Mouse (Mus musculus) spleen, postnatal 14 days (tissue): ENCODE results near the gene Sh2b3.

Experiments used
- DNase-seq, 2 experiments: peaks; one replicate each; pipeline ENCODE4 v3.0.0; 2021 to 2022; ENCODE audit warnings: low spot score in 2 of 2

The Sh2b3 gene

DNA sequence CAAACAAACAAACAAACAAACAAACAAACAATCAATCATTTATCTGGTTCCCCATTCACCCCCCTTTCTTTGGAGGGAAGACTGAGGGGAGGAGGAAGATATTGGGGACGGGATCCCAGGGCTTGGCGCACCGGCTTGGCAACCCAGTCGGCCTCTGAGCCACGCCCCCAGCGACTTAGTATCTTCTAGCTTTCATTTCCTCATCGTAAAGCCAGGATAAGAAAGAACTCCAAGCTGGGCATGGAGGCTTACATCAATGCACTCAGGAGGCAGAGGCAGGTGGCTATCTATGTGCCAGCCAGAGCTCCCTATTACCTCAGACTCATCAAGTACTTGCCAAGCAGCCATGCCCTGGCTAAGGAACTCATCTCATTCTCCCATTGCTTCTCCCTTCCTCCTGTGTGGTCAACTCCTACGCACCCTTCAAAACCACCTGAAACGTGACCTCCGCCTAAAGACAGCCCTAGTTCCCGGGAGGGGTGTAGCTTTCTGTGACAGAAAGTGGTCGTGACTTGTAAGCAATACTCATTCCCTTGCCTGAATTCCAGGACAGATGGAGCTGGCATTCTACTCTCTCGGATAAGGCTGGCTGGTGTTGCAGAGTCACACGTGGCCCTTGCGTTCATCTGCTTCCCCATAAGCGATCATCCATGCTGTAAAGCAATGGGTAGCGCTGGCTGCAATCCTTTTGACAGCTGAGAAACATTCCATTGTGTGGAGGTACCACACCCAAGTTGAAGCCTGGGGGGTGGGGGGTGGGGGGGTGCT is 5.9 kb upstream of the Sh2b3 start:
- no peak for DNase-seq

DNA sequence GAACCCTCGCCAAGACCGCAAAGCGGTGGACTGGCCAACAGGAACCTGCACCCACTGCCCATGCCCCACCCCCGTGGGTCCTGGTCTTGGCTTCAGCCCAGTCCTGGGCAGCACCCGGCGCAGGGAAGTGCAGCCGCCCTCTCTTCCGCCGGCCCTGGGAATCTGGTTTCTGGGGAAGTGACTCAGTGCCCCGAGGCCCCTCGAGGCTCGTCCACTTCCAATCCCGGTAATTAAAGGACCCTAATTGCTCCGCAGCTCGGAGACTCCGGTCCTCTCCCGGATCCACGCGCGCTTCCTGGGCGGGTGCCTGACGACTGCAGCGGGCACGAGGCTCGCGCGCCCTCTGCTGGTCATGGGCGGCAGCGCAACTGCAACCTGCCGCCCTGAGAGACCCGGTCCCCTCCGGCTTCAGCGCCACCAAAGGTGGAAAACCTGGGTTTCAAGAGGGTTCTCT is 5.2 kb upstream of the Sh2b3 start:
- DNase-seq = peak; percentile 70 to 78

- no peak for DNase-seq
Observed at GRCm38 (mm10) chr5:121841973-121842372, 4.5 kb upstream of the Sh2b3 start.

DNA sequence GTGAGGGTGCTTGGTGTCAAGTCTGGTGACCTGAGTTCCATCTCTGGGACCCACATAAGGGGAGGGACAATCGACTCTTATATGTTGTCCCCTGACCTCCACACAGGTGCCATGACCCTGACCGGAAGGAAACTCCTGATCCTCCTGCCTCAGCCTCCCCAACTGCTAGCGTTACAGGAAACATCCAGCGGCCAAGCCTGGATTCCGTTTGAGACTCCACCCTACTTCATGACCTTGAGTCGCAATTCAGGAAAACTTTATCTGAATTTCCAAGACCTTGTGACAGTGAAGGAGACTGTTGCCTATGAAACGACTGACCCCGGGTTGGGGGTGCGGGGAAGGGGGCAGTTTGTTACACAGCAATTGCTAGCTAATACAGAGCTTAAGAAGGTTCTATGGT is 4.1 kb upstream of the Sh2b3 start:
- DNase-seq = no peak

DNA sequence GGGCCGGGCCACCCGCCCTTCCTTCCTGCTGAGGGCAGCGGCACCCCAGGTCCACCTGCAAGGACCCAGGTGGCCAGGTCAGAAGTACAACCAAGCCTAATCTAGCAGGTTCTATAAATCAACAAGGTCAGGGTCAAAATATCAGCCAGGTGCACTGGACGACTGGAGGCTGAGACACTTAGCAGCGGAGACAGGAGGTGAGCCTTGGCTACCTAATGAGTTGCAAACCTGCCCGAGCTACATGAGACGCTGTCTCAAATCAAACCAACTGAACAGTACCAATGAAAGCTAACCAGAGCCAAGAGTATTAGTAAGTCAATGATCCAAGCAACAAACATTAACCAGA is 1.7 kb upstream of the Sh2b3 start:
- DNase-seq = no peak

GRCm38 (mm10) chr5:121838341-121839127 is 1.1 kb upstream of the Sh2b3 start:
- peak; percentile 48 to 66 for DNase-seq

DNA sequence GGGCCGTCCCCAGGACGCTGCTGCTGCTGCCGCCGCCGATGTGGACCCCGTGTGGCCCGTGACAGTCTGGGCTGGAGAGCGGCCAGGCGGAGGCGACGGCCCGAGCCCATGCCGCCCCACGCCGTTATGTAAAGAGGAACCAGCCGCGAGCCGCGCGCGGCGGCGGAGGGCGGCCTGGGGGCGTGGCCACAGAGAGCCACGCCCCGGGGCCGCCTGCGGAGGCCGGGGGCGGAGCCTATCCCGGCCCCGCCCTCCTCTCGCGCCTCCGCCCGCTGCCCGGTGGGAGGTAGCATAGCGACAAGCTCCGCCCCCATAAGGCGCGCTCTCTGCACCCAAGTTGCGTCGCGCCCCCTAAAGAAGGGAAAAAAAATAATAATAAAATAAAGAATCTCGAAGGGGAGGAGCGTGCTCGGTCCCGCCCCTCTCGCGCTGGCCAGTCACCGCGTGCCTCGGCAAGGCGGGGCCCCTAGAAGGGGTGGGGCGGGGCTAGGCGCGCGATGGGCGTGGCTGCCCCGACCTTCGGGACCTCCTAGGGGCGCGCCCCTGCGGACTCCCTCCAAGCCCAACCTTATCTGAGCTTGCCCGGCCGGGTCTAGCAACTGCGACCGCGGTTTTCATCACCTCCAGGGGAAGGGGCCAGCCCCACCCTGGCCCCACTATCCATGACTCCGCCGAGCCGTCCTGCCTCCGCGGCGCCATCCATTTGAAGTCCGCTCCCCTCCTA is 592 bp downstream of the Sh2b3 start:
- DNase-seq = peak; percentile 89 to 90

GRCm38 (mm10) chr5:121835949-121836691 is 1.3 kb downstream of the Sh2b3 start:
- peak; percentile 67 to 77 for DNase-seq

GRCm38 (mm10) chr5:121834991-121835747 is 2.3 kb downstream of the Sh2b3 start:
- no peak for DNase-seq

- DNase-seq = no peak
Observed at GRCm38 (mm10) chr5:121834241-121834606, 3.2 kb downstream of the Sh2b3 start.

GRCm38 (mm10) chr5:121833572-121834240 is 3.7 kb downstream of the Sh2b3 start:
- peak; percentile 70 to 82 for DNase-seq

DNA sequence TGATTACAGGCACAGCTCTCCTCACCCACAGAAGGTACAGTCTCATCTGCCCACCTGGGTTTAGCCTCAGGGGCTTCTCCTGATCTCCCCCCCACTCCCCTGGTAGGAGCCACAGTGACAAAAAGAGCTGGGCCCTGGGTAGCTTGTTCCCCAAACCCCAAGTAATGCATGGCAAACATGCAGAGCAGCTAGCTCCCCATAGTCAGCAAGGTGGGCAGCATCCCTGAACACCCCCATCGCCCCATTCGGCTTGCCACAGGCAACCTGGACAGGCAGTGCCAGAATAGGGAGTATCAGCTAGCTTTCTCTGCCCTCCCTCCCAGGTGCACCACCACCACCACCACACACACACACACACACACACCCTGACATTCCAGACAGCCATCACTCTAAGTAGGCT is 4.3 kb downstream of the Sh2b3 start:
- DNase-seq = no peak

DNA sequence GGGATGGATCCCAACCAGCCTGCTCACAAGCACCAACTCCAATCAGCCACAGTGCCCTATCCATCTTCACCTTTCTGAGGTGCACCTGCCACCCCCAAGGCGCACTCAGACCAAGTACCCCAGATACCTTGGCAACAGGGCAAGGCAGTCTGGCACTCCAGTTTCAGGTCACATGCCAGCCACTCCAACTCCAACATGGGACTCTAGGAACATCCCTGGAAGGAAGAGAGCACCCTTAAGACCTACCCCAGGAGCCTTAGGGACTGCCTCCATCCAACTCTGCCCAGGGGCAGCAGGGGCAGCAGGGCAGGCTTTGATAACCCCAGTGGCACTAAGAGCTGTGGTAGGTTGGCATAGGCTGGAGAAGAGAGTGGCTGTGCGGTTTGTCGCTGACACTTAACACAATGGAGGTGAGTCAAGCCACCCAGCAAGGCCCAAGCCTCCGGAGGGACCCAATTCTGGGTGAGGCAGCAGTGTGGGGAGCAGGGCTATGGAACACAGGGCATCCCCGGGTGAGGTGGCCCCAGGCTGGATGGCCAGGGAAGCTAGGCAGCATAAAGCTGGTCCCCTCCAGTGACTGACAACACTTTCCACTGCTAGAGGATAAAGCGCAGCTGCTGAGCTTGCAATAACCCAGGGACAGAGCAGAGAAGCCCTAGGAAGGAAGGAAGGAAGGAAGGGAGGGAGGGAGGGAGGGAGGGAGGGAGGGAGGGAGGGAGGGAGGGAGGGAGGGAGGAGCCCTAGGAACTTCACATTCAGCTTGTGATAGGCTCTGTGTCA is 4.9 kb downstream of the Sh2b3 start:
- no peak for DNase-seq

DNA sequence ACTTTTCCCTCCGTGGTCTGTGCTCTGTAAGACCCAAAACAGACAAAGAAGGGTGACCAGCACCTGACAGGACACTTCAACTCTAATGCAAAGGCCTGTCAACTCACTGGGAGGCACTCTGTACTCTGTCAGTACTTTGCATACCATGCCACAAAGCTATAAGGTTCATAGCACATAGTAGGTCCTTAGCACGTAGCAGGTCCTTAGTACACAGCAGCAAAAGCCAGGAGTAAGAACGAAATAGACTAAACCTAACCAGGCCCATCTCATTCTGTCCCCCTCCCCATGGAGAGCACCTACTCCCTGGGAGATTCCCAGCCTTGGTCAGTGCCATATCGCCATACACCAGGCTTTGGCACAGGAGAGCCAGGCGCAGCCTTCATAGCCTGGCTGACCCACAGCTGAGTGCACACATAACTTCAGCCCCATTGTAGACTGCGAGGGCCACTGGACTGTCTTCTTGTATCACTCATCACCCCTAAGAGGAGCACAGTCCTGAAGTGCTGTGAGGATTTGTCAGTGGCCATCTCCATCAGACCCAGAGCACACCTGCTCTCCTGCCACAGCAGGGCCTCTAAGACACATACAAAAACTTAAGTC is 6.3 kb downstream of the Sh2b3 start:
- no peak for DNase-seq

- no peak for DNase-seq
Observed at GRCm38 (mm10) chr5:121828491-121829432, 8.7 kb downstream of the Sh2b3 start.

GRCm38 (mm10) chr5:121827876-121828275 is 9.6 kb downstream of the Sh2b3 start:
- no peak for DNase-seq

GRCm38 (mm10) chr5:121825606-121826005 is 11.8 kb downstream of the Sh2b3 start:
- DNase-seq = no peak

- DNase-seq = no peak
Observed at GRCm38 (mm10) chr5:121824121-121824520, 13.3 kb downstream of the Sh2b3 start.
